Mouse (Mus musculus) spleen, adult 2 months (tissue): Measurements from ENCODE around the gene Cnppd1.

Source experiments
- CTCF ChIP-seq: fragments of 200-500 bp; IDR thresholded peaks from 2 replicates; pipeline ENCODE4 v1.5.1; 2011; ENCODE audit warnings: mild to moderate bottlenecking, inconsistent platforms; ENCODE audit not compliant: insufficient read depth, insufficient read length, insufficient replicate concordance; ENCODE audit errors: extremely low read depth
- POLR2A ChIP-seq: fragments of 200-500 bp; IDR thresholded peaks from 2 replicates; pipeline ENCODE4 v1.6.1; 2011; ENCODE audit warnings: low read depth, low read length, inconsistent platforms

GRCm38 (mm10) chr1:75187126-75187525, 44.6 kb upstream of the Cnppd1 start:
- TF ChIP-seq CTCF (no peak), POLR2A (no peak)
